Mouse (Mus musculus) common myeloid progenitor, adult 5-6 weeks (primary cell): ENCODE data around the gene Psmb11. TPM values are rescaled to one million over a fixed set of nuclear protein-coding genes. Genes with fewer than 3 reads are reported as not detected.

Experiments used
- ATAC-seq: replicated peaks from 2 replicates; pipeline ENCODE4 v1.8.0; 2016; ENCODE audit warnings: low read depth, mild to moderate bottlenecking, moderate TSS enrichment, inconsistent platforms; ENCODE audit not compliant: poor library complexity, severe bottlenecking
- total RNA-seq: library from RNA; stranded (forward); fragments of 200-1000, 187-1606 nt; gene quantifications from 2 replicates; pipeline ENCODE4 v1.2.3, GENCODE M21; 2017

Psmb11 gene
- not detected in 2 replicates for total RNA-seq

DNA sequence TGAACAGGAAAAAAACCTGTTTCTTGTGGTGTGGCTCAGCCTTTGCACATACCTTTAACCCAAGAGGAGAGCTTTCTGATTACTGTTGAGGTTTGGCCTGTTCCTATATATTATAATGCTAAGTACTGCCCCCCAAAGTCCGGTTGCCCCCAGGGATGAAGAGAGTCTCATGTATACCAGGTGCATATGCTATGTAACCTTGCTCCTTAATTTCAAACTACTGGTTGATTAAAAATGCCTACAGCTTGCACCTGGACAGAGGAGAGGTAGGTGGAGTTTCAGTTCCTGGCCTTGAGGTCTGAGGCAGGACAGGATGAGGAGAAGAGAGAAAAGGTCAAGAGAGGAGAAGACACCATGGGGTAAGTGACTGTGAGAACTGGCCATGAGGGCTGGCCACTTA is at the start of gene Psmb11:
Gene Psmb11, plus strand, starts transcription at position 301 of the 400 bp plus-strand sequence.
- ATAC-seq, result no peak

DNA sequence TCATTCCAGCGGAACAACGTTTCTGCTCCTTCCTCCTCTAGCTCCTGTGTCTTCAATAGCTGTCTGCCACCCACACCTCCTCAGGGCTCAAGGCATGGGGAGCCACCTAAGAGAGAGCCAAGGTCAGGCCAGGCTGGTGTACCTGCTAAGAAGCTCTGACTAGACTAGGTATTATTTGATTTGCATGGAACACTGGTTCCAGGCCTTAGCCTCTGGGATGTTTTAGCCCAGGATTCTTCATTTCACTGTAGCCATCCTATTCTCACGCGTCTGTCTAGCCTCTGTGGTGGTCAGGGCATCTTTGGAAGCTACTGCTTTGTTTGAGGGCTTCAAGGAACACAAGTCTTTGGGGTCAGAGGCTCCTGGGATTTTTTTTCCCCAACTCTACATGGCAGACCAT is 49.1 kb upstream of the Psmb11 start:
- no peak for ATAC-seq

GRCm38 (mm10) chr14:54572790-54573736 is 48.2 kb upstream of the Psmb11 start:
- ATAC-seq, result no peak

DNA sequence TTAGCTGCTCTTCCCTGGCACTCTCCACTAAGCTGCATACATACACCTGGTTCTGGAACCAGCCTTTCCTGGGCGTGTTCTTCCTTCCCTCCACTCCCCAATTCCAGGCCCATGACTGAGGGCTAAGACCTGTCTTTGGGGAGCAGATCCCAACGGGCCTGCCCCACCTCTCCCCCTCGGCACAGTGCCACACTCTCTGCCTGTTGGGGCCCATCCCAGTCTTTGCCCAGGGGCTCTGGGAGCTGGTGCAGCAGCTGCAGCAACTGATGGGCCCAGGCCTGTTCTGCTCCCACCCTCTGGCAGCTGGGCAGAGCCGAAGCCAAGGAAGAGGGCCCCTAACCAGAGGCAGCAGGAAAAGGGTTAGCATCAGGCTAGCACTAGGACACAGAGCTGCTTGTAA is 47.0 kb upstream of the Psmb11 start:
- no peak for ATAC-seq

DNA sequence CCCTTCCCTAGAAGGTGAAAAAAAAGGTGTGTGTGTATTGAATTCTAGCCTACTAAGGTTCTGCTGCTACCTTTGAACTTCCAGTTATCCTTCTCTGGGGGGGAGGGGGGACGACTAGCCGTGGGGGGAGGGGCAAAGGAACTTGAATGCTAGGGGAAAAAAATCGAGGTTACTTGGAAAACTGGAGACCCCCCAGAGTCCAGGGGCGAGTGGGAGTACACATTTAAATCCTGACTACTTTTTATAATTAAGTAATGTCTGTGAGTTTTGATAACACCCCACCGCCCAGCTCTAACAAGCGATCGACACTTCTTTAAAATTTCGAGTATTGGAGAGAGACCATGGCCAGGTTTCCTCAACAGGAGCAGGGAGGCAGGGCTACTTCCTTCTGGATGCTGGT is 46.2 kb upstream of the Psmb11 start:
- ATAC-seq, result no peak

GRCm38 (mm10) chr14:54575631-54576030 is 45.6 kb upstream of the Psmb11 start:
- no peak for ATAC-seq

- ATAC-seq, result no peak
These were observed 44.8 kb upstream of the Psmb11 start for GRCm38 (mm10) chr14:54576241-54577088.

- ATAC-seq, result peak; percentile 63
These were observed 43.9 kb upstream of the Psmb11 start, which contains the start of gene Ajuba for GRCm38 (mm10) chr14:54577089-54577982. Gene Ajuba (minus strand): TSS chr14:54577558.

- peak; percentile 66 for ATAC-seq
These were observed 43.2 kb upstream of the Psmb11 start for GRCm38 (mm10) chr14:54578063-54578462.

DNA sequence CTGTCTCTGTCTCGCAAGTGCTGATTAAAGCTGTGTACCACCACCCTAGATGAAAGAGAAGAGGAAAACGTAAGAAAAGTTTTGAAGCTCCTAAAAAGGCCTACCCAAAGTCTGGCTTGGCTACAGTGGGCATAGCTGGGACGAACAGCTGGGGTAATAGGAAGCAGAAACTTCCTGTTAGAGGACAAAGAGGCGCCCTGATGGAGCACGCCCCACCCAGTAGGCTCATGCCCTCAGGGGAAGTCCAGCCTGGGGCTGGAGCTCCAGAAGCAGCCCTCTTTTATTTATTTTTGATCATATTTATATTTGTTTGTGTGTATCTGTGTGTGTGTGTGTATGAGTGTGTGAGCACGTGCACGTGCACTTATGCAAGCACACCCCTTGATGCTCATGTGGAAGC is 41.6 kb upstream of the Psmb11 start:
- ATAC-seq, result peak; percentile 43; the same call in 1 of the 2 replicates

DNA sequence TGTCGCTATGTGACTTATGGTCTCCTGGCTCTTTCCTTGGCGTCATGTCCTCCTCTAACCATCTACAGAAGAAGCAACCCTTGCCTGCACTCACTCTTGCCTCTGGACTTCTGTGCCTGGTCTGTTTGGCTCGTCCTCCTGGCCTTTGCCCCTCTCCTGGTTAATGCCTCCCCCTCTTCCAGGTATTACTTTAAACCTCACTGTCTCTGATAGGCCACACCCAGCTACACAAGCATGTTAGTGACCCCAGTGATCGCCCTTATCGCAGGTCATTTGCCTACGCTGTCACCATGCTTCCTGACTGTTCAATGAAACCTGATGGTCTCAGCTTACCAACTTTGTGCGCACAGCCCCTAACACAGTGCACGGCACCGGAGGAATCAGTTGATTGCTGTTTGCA is 38.7 kb upstream of the Psmb11 start:
- no peak for ATAC-seq

DNA sequence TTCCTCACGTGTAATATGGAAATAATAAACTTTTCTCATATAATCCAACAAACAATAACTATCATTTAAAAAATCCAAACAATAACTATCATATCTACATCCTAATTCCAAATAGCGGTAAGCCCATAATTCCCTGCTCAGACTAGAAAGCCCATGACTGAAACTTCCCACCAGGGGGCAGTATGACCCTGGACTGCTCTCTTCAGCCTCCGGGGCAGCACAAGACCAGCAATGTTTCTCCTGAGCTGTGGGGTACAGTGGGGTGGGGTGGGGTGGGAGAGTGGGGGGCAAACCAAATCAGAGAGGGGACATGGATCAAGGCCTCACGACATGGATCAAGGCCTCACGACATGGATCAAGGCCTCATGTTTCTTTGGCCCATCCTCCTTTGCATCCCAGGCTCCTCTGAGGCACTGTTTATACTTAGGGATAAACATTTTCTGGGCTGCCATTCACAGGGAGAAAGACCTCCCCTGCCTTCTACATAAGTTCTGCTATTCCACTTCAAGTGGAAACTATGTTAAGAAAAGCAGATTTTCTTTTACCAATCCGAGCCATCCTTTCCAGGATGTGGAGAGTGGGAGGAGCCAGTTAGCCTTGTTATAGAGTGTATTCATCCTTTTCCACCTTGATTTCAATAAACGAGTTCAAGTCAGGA is 37.4 kb upstream of the Psmb11 start:
- ATAC-seq, result peak; percentile 81; the same call in 1 of the 2 replicates

- ATAC-seq, result no peak
These were observed 30.2 kb upstream of the Psmb11 start for GRCm38 (mm10) chr14:54591056-54591455.

DNA sequence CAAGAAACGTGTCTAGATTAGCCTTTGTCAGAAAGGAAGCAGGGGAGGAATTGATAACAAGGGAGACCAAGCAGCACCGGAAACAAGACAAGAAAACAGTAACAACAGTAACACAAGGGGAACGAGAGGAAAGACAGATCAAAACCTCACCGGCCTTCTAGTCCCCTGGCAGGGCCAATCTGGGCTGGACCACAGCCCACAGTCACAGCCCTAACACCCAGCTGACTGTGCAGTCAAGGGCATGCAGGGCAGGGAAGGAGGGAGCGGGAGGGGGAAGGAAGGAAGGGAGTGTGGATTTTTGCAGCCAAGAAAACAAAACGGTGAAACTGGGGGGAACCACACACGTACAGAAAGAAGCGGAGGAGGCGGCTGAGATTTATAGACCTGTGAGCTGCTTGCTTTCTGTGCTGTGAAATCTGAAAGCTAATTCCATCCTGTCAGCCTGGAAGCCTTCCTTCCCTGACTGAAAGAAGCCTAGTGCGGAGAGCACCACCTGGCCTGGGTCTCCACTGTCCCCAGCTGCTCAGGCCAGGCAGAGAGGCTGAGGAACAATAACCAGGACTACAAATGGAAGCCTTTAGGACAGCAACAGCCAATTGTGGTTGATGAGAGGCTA is 28.8 kb upstream of the Psmb11 start:
- ATAC-seq, result peak; percentile 88

DNA sequence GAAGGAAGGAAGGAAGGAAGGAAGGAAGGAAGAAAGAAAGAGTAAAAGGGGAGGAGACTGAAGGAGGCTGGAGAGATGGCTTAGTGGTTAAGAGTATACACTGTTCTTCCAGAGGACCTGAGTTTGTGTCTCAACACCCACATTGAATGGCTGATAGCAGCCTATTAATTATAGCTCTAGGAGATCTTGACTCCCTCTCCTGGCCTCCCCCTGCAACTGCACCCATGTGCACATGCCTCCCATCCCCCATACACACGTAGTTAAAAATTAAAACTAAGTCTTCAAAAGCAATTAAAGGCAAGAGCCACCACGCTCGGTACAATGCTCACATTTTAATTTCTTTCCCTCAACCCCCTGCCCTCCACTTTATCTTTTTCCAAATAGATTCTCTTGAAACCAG is 27.2 kb upstream of the Psmb11 start:
- no peak for ATAC-seq

GRCm38 (mm10) chr14:54594631-54595414 is 26.4 kb upstream of the Psmb11 start:
- no peak for ATAC-seq

- no peak for ATAC-seq
These were observed 24.1 kb upstream of the Psmb11 start for GRCm38 (mm10) chr14:54597084-54597483.

GRCm38 (mm10) chr14:54601601-54602000 is 19.6 kb upstream of the Psmb11 start:
- no peak for ATAC-seq
